Mouse (Mus musculus) Patski (cell line): Measurements from ENCODE around the gene Cfap300. TPM values are rescaled to one million over a fixed set of nuclear protein-coding genes. Genes with fewer than 3 reads are reported as not detected.

Experiments used
- ATAC-seq: fragments of 100-300 bp; one replicate; pipeline ENCODE4 v1.8.0; 2021
- CTCF ChIA-PET: fragments of 350-600 bp; sonication (Branson Sonifier 250); formaldehyde crosslinking; loops from one replicate; lab custom pipeline; 2022; ENCODE audit warnings: inconsistent platforms; lab: Charles Lee
- POLR2A ChIA-PET: fragments of 350-600 bp; sonication (Branson Sonifier 250); formaldehyde crosslinking; loops from one replicate; lab custom pipeline; 2022; ENCODE audit warnings: antibody characterized with exemption, inconsistent platforms; lab: Charles Lee
- DNase-seq: peaks from one replicate; pipeline ENCODE4 v3.0.0-alpha.2; 2011; ENCODE audit warnings: low read depth, low spot score
- H3K27me3 ChIP-seq: fragments of 371-371 bp; one replicate; pipeline ENCODE4 v1.5.1; 2021
- CTCF ChIP-seq: fragments of 100-300 bp; IDR thresholded peaks from one replicate; pipeline ENCODE4 v1.5.1; 2021
- in situ Hi-C: fragments of 300-500 bp; cut with MboI; formaldehyde crosslinking; loops from 3 replicates; pipeline ENCODE4 v1.11.1; 2018; ENCODE audit warnings: low pct_unique_long_range_greater_than_20kb, mixed read lengths
- polyA plus RNA-seq: library from polyadenylated mRNA; unstranded; gene quantifications from one replicate; pipeline ENCODE4 v1.2.3, GENCODE M21; 2021

Gene Cfap300
- polyA plus RNA-seq, 1 experiment from 2014 or later, result 16.5 TPM

DNA sequence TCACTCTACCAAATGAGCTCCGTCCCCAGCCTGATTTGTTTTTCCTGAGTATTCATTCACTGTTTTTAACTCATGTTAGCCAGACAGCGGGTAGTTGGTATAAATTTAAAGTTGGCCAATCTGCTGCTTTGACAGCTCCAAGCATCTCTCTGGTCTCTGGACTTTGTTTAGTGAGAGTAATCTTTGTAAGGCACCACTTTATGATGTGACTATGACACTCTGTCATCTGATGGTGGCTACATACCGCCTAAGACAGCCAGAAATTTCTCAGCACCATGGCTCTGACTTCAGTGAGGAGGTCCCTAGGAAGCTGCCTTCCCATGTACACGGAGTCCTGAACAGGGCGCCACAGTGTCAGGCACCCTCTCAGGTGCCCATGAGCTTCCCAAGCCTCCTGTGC lies 24.0 kb downstream of the Cfap300 start:
- in situ Hi-C loops, result no loop called here
- ChIA-PET POLR2A (no interaction called here), CTCF (interaction anchor here (1.0 to 2.5 kb wide), 3 partner anchors 16 to 75 kb away, joined by 3 to 9 read pairs (median 3); no protein-coding TSS in a partner anchor)
- no peak for TF ChIP-seq CTCF
- ATAC-seq (no peak), DNase-seq (no peak)
- H3K27me3 ChIP-seq, result no peaks in the 10 kb centered on the region

DNA sequence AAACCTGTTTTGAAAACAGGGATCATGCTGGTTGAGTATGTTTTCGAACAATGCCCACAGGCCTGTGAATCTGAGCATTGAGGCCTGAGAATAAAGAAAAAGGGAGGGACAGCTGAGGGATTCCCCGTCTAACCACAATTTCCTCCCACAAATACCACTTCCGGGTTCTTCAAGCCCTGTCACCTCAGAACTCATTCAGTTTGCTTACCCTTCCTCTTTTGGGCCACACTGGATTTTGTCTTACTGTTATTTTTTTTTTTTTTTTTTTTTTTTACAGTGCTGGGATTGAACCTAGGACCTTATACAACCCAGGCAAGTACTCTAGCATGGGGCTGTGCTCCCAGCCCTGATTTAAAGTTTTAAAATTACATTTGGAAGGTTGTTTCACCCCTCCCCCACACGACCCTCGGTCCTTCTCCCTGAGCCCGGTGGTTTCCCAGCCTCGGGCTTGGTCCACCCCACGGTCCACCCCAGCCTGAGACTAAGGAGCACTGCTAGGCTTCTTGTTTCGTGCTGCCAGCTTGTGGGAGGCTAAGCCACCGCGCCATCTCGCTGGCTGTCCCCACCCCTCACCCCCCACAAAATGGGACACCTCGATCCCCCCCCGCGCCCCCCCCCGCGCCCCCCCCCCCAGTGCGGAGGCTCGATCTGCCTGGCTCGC lies 25.2 kb downstream of the Cfap300 start:
- in situ Hi-C loops, result no loop called here
- ChIA-PET POLR2A (no interaction called here), CTCF (no interaction called here)
- no peak for DNase-seq
- ATAC-seq, result no peak
- no peak for TF ChIP-seq CTCF
- H3K27me3 ChIP-seq, result no peaks in the 10 kb centered on the region

DNA sequence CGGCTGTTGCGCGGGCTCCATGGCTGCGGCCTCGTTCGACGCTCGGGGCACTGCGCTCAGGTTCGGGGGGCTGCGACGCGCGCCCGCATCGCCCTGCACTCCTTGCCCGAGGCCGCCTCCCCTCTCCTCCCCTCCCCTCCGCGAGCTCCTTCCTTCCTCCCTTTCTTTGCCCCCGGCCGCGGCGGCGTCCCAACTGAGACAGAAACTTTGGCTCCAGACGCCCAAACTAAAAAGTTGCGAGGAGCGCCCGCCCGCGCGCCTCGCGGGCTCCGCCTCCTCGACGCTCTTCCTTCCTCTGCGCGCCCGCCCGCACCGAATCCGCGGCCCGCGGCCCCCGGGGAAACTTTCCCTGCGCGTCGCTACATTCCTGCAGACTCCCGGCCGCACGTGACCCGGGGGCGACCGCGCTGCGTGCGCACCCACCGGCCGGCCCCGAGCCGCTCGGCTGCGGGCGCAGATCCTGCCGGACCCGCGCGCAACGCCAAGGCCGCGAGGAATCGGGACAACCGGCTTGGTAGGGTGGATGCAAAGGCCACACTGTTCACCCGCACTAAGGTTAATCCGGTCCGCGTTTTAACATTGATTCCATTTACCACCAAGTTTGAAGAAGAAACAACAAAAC lies 38.1 kb downstream of the Cfap300 start, which contains the start of gene Yap1:
Gene Yap1, minus strand, starts transcription at position 227 of the 622 bp plus-strand sequence.
- DNase-seq (peak; percentile 57), ATAC-seq (peak; percentile 67)
- CTCF ChIA-PET, result no interaction called here
- POLR2A ChIA-PET, result interaction anchor here (0.6 to 2.0 kb wide), 9 partner anchors 13 to 990 kb away, joined by 3 to 6 read pairs (median 4); no protein-coding TSS in a partner anchor
- H3K27me3 ChIP-seq, result no peaks in the 10 kb centered on the region
- no peak for TF ChIP-seq CTCF
- in situ Hi-C loops, result no loop called here

DNA sequence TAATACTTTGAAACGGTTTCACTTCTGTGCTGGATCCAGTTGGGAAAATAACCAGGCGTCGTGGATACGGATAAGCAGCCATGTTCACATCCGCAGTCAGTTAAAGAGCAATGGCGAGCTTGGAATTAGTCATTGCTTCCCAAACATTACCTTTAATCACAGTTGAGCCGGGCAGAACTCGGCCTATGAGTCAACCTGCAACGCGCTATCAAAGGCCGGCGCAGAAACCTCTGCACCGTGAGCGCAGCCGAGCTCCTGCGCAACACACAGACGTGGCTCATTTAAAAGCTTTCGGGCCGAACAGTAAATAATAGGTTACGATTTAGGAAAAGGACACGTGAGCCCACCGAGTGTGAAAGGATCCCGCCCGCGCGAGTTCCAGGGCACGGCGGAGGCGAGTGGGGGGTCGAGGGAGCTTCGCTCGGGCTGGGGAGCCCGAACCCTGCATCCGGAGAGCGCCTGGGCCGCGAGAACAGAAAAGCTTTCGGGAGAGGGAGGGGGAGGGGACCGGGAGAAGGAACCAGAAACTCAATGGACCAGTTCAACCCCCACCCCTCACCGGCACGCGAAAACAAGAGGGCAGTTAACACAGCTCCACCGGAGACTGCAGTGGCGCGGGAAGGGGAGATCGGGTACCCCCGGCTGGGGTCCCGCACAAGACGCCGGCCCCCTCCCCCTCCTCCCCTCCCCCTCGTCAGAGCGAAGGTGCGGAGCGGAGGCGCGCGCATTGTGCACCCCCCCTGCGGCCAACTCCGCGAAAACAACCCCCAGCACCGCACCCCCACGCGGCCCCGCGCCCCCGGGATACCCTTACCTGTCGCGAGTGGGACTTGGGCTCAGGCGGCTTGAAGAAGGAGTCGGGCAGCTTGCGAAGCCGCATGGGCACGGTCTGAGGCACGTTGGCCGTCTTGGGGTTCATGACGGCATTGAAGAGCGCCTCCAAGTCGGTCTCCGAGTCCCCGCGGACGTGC lies 39.0 kb downstream of the Cfap300 start:
- no peak for TF ChIP-seq CTCF
- in situ Hi-C loops, result no loop called here
- ATAC-seq, result peak; percentile 80
- POLR2A ChIA-PET, result interaction anchor here (0.7 to 2.0 kb wide), 5 partner anchors 26 to 51 kb away, joined by 3 to 6 read pairs (median 4); no protein-coding TSS in a partner anchor
- CTCF ChIA-PET, result no interaction called here
- peak; percentile 74 for DNase-seq
- H3K27me3 ChIP-seq, result no peaks in the 10 kb centered on the region

DNA sequence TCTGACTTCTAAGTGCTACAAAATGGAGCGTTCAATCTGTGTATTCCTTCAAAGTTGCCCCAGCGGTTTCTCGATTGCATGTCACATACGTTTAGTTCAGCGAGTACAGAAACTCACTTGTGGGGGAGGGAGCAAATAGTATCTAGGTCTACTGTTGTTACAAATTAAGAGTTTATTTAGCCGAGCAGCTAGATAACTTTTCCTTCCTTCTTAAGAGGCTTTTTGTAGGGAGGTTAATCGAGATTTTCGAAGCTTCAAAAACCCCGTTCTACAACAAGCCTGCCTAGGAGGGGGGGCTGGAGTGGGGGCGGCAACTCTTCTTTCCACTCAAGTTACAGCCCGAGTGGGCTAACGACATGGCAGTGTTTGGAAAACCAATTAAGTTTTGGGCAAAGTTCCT lies 39.8 kb downstream of the Cfap300 start:
- POLR2A ChIA-PET, result no interaction called here
- CTCF ChIA-PET, result no interaction called here
- no peak for ATAC-seq
- in situ Hi-C loops, result no loop called here
- H3K27me3 ChIP-seq, result no peaks in the 10 kb centered on the region
- DNase-seq, result no peak
- no peak for TF ChIP-seq CTCF

DNA sequence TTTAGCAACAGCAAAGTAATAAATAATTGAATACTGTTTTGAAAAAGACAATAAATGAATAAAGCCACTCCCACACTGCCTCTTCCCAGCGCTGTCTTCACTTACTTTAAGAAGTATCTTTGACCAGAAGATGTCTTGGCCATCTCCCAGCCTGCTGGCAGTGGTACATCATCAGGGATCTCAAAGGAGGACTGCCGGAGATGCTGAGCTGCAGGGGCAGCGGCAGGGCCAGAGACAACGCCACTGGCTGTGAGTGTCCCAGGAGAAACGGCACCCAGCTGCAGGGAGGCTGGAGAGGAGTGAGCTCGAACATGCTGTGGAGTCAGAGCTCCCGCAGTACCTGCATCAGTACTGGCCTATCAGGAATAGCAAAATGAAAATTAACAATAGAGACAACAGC lies 41.3 kb downstream of the Cfap300 start:
- no peaks in the 10 kb centered on the region for H3K27me3 ChIP-seq
- in situ Hi-C loops, result no loop called here
- no peak for DNase-seq
- ChIA-PET POLR2A (no interaction called here), CTCF (interaction anchor here (1.1 kb wide), 1 partner anchor 32 kb away, joined by 3 read pairs; no protein-coding TSS in a partner anchor)
- no peak for ATAC-seq
- TF ChIP-seq CTCF, result no peak

DNA sequence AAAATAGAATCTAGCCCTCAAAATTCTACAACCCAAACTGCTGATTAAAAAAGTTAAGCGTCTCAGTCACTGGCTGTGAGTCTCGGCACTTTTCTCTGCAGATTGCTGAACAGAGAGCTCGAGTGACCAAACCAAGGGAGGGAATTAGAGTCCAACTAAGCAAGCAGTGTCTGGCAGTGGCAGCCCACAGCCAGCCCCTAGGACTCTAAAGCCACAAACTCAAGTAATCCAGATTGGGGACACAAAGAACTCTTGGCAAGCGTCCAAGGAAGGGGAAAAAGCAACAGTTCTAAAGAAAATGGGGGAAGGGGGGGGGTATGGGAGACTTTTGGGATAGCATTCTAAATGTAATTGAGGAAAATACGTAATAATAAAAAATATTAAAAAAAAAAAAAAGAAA lies 48.3 kb downstream of the Cfap300 start:
- no peak for TF ChIP-seq CTCF
- POLR2A ChIA-PET, result no interaction called here
- ATAC-seq, result no peak
- no peak for DNase-seq
- H3K27me3 ChIP-seq, result no peaks in the 10 kb centered on the region
- CTCF ChIA-PET, result no interaction called here
- in situ Hi-C loops, result no loop called here

DNA sequence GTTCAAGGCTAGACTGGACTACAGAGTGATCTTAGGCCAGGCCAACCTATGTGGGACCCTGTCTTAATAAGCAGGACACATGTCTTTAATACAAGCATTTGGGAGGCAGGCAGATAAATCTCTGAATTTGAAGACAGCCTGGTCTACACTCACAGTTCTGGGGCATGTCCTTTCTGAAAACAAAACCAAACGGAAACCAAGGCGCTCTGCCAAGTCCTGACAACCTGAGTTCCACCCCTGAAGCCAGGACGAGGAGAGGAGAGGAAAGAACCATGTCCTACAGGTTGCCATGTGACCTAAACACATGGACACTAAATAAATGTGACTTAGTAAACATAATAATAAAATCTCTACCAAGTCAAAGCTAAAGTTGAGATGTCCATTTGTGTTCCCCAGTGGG lies 50.0 kb downstream of the Cfap300 start:
- POLR2A ChIA-PET, result no interaction called here
- ATAC-seq (no peak), DNase-seq (no peak)
- H3K27me3 ChIP-seq, result no peaks in the 10 kb centered on the region
- CTCF ChIA-PET, result no interaction called here
- TF ChIP-seq CTCF, result no peak
- in situ Hi-C loops, result no loop called here

DNA sequence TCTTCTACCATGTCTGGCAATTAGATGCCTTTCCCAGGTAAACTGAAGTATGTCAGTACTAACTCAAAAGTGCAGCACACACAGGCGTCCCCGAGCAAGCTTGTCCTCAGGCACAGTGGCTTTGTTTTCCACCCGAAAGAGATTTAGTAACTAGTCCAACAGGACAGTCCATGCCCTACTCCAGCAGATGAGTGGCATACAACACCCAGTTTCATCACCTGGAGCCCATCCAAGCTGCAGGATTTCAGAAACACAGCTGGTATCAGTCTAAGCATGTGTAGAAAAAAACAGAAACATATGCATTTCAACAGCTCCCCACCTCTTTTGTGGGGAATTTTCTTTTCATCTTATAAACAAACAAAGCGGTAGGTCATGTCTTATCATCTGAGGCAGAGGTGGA lies 51.7 kb downstream of the Cfap300 start:
- ATAC-seq, result no peak
- ChIA-PET POLR2A (no interaction called here), CTCF (no interaction called here)
- DNase-seq, result no peak
- in situ Hi-C loops, result no loop called here
- H3K27me3 ChIP-seq, result no peaks in the 10 kb centered on the region
- no peak for TF ChIP-seq CTCF

DNA sequence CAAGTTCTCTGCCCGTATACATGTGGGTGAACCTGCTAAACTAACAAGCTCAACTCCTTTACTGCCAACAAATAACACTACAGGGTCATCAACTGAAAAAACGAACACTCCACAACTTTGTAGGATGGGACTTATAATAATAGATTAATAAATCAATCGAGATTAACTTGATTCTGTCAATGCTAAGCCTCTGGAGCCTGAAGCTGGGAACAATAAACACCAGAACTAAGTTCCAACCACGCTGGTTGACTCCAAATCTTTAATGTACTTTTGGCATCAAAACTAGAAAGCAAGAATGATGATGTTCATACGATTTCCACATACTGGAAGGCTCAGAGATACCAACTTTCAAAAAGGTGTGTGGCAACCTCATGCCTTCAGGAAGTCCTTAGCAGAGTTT lies 55.5 kb downstream of the Cfap300 start:
- CTCF ChIA-PET, result no interaction called here
- POLR2A ChIA-PET, result no interaction called here
- TF ChIP-seq CTCF, result no peak
- H3K27me3 ChIP-seq, result no peaks in the 10 kb centered on the region
- DNase-seq, result no peak
- in situ Hi-C loops, result no loop called here
- ATAC-seq, result no peak
